ENCODE assay signal across 8 mouse cellular contexts in genomic region chr17:31011551-31012394, GRCm38 (mm10). TPM values are rescaled to one million over a fixed set of nuclear protein-coding genes. Genes with fewer than 3 reads are reported as not detected.
A peak's percentile ranks its signal among the peaks of the same experiment; 100 is the strongest.
DNase-seq lines count a peak whose midpoint lies in the region; ATAC-seq lines count a peak whose summit lies in the region.

No protein-coding gene starts in this region.

- H3K4me1 ChIP-seq in limb, embryonic 11.5 days (ENCODE audit: control insufficient read depth, insufficient read depth, low read length), result no peaks in the 10 kb centered on the region

- H3K9me3 ChIP-seq in limb, embryonic 11.5 days (ENCODE audit: control insufficient read depth, low read length), result no peaks in the 10 kb centered on the region

- ATAC-seq in limb, embryonic 11.5 days (ENCODE audit: insufficient number of reproducible peaks, low FRiP score, low TSS enrichment, low read depth), result no peak

- peak; percentile 44 to 61 for DNase-seq in left cerebral cortex, adult 18-20 months (ENCODE audit: low spot score in 2 of 2)
- no peak for DNase-seq in left cerebral cortex, adult 8-10 months (ENCODE audit: low spot score in 2 of 2)
- DNase-seq in Muller cell, postnatal 12 days (ENCODE audit: inconsistent ontology term), result peak; percentile 49
- DNase-seq in cerebellum, postnatal 10 days, result peak; percentile 78 to 83
- peak; percentile 15 to 29 for DNase-seq in gastrocnemius, postnatal 36 days
- peak; percentile 87 for DNase-seq in limb, embryonic 11.5 days (ENCODE audit: low spot score)
- DNase-seq in naive thymus-derived CD4-positive, alpha-beta T cell, adult 2 months (ENCODE audit: low read depth), result peak; percentile 90
- DNase-seq in thymus, postnatal 25 days, result peak; percentile 73

- no peaks in the 10 kb centered on the region for H3K27me3 ChIP-seq in limb, embryonic 11.5 days (ENCODE audit: control insufficient read depth, insufficient read depth, low read length)

- intact Hi-C loops in gastrocnemius, postnatal 36 days (cut with DNase I), result loop anchor here (2.0 to 5.0 kb wide), 2 partner anchors 107 to 176 kb away; no protein-coding TSS in a partner anchor

- H3K27ac ChIP-seq in limb, embryonic 11.5 days (replicated peaks; ENCODE audit: low read depth, low read length), result no peak overlapping the region

- no peaks in the 10 kb centered on the region for H3K36me3 ChIP-seq in limb, embryonic 11.5 days (ENCODE audit: control insufficient read depth, insufficient read depth, low read length)

- 39% methylated on average over 9 of the region's 9 CpGs for WGBS in limb, embryonic 11.5 days

- H3K9ac ChIP-seq in limb, embryonic 11.5 days (ENCODE audit: low read length), result no peak overlapping the region

- no peak overlapping the region for H3K4me3 ChIP-seq in limb, embryonic 11.5 days (ENCODE audit: low read depth, low read length)

- no peak overlapping the region for H3K4me2 ChIP-seq in limb, embryonic 11.5 days (ENCODE audit: low read depth, severe bottlenecking)

RNA-seq across cellular contexts. Expression of gene Abcg1, which starts 45.7 kb away (rescaled TPM):
- total RNA-seq in left cerebral cortex, adult 18-20 months (2021), result 10 to 100 TPM; 70.5 to 80.0 TPM
- 10 to 100 TPM; 83.1 to 94.3 (median 83.4) TPM for total RNA-seq in left cerebral cortex, adult 8-10 months (2022)
- 1 to 10 TPM; 1.7 to 2.3 TPM for total RNA-seq in gastrocnemius, postnatal 36 days (2021)
- polyA plus RNA-seq in limb, embryonic 11.5 days (2014; fragmentation: Nextera tagmentation; extraction: Ambion mirVana), result 6.3 and 6.9 TPM in 2 replicates

RNA-seq across cellular contexts. Expression of gene Umodl1, which starts 57.3 kb away (rescaled TPM):
- total RNA-seq in left cerebral cortex, adult 18-20 months (2021), result under 1 TPM in 1 of 2 experiments, not detected in 1; 0.16 TPM
- under 1 TPM; 0.20 to 0.57 (median 0.32) TPM for total RNA-seq in left cerebral cortex, adult 8-10 months (2022)
- not detected for total RNA-seq in gastrocnemius, postnatal 36 days (2021)
- polyA plus RNA-seq in limb, embryonic 11.5 days (2014; fragmentation: Nextera tagmentation; extraction: Ambion mirVana), result 0.09 TPM in 1 of 2 replicates, not detected in the other

Comparison
In these comparisons a context has a peak if more than half of its experiments do, and no peak if none do; other contexts are left out.
1. DNase-seq: peak in left cerebral cortex, adult 18-20 months (2 of 2), Muller cell, postnatal 12 days (single experiment), cerebellum, postnatal 10 days (2 of 2), gastrocnemius, postnatal 36 days (2 of 2), limb, embryonic 11.5 days (single experiment), naive thymus-derived CD4-positive, alpha-beta T cell, adult 2 months (single experiment) and thymus, postnatal 25 days (single experiment); none in left cerebral cortex, adult 8-10 months (0 of 2).
2. RNA of gene Abcg1, which starts 45.7 kb away (total RNA-seq): 83.1 to 94.3 TPM in left cerebral cortex, adult 8-10 months and 70.5 to 80.0 TPM in left cerebral cortex, adult 18-20 months; 1.7 to 2.3 TPM in gastrocnemius, postnatal 36 days; every median in the first group is over 10 times any median in the second.